Mouse (Mus musculus) brain, embryonic 18.5 days (tissue): ENCODE data around the gene Dgcr2.
A peak's percentile ranks its signal among the peaks of the same experiment; 100 is the strongest.

Source experiments
- DNase-seq: peaks from one replicate; pipeline ENCODE4 v3.0.0-alpha.2; 2012; ENCODE audit warnings: low read depth, low spot score

The Dgcr2 gene

GRCm38 (mm10) chr16:17911052-17911595 is 12.8 kb upstream of the Dgcr2 start, which contains the start of gene Ess2:
TSS of gene Ess2 (minus strand) at chr16:17911348.
- DNase-seq = peak; percentile 95

- no peak for DNase-seq
Measured at GRCm38 (mm10) chr16:17896091-17896490, 2.3 kb downstream of the Dgcr2 start.

GRCm38 (mm10) chr16:17893923-17894322 is 4.4 kb downstream of the Dgcr2 start, which contains the start of gene Tssk1:
TSS of gene Tssk1 (plus strand) at chr16:17894223.
- no peak for DNase-seq

- DNase-seq = no peak
Measured at GRCm38 (mm10) chr16:17892606-17893005, 5.8 kb downstream of the Dgcr2 start.

GRCm38 (mm10) chr16:17891567-17891959 is 6.8 kb downstream of the Dgcr2 start, which contains the start of gene Gm20518:
TSS of gene Gm20518 (minus strand) at chr16:17891671.
- peak; percentile 96 for DNase-seq

GRCm38 (mm10) chr16:17890917-17891566 is 7.3 kb downstream of the Dgcr2 start:
- no peak for DNase-seq

- no peak for DNase-seq
Measured at GRCm38 (mm10) chr16:17890342-17890727, 8.0 kb downstream of the Dgcr2 start.

- no peak for DNase-seq
Measured at GRCm38 (mm10) chr16:17889689-17890341, 8.5 kb downstream of the Dgcr2 start.

- DNase-seq = no peak
Measured at GRCm38 (mm10) chr16:17884116-17884515, 14.2 kb downstream of the Dgcr2 start.

GRCm38 (mm10) chr16:17882196-17882595 is 16.2 kb downstream of the Dgcr2 start:
- DNase-seq = no peak

GRCm38 (mm10) chr16:17879571-17879970 is 18.8 kb downstream of the Dgcr2 start:
- no peak for DNase-seq

- DNase-seq = no peak
Measured at GRCm38 (mm10) chr16:17876096-17876495, 22.3 kb downstream of the Dgcr2 start.

GRCm38 (mm10) chr16:17875174-17875573 is 23.2 kb downstream of the Dgcr2 start:
- no peak for DNase-seq

- no peak for DNase-seq
Measured at GRCm38 (mm10) chr16:17872995-17873394, 25.4 kb downstream of the Dgcr2 start.

GRCm38 (mm10) chr16:17871248-17871647 is 27.1 kb downstream of the Dgcr2 start:
- no peak for DNase-seq

GRCm38 (mm10) chr16:17865770-17866169 is 32.6 kb downstream of the Dgcr2 start:
- DNase-seq = no peak

- DNase-seq = no peak
Measured at GRCm38 (mm10) chr16:17865293-17865692, 33.1 kb downstream of the Dgcr2 start.

- no peak for DNase-seq
Measured at GRCm38 (mm10) chr16:17858592-17858991, 39.8 kb downstream of the Dgcr2 start.

- no peak for DNase-seq
Measured at GRCm38 (mm10) chr16:17857157-17857556, 41.2 kb downstream of the Dgcr2 start.

- DNase-seq = no peak
Measured at GRCm38 (mm10) chr16:17853263-17853662, 45.1 kb downstream of the Dgcr2 start.

GRCm38 (mm10) chr16:17851860-17852259 is 46.5 kb downstream of the Dgcr2 start:
- no peak for DNase-seq

- no peak for DNase-seq
Measured at GRCm38 (mm10) chr16:17851331-17851730, 47.0 kb downstream of the Dgcr2 start.

- no peak for DNase-seq
Measured at GRCm38 (mm10) chr16:17849486-17849885, 48.9 kb downstream of the Dgcr2 start.
